Mouse (Mus musculus) Muller cell, postnatal 12 days (primary cell): ENCODE measurements around the gene Maz.

Experiments used
- DNase-seq: peaks from one replicate; pipeline ENCODE4 v3.0.0-alpha.2; 2015; ENCODE audit errors: inconsistent ontology term

The Maz gene

DNA sequence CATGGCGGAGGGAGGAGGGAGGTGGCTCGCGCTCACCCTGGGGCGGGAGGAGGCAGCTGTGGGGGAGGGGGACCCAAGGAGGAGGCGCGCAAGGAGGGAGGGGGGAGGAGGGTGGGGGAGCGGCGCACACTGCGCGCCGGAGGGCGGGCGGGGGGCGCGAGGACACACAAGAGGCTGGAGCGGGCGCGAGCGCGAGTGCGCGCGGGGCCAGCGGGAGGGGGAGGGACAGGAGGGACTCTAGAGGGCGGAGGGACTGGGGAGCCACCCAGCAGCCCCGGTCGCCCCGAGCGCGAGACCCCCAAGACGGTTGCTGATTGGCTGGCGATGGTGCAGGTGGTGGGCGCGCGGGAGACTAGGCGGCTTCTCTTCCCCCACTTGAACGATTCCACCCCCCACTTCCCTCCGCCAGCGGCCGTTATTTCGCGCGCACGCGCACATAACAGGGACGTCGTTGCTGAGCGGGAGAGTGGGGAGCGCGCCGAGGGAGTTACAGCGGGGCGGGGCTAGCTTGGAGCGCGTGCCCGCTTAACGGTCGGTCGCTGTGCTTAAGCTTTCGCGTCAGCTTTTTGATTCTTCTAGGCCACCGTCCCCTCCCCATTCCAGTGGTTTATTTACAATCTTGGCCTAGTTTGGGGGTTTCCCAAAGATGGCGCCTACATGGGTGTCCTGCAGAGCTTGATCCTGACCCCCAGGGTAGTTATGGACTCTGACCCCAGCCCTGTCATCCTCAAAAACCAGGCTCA lies at the start of gene Maz:
Maz (minus strand) TSS at position 54 of the 743 bp plus-strand sequence.
- peak; percentile 100 for DNase-seq

DNA sequence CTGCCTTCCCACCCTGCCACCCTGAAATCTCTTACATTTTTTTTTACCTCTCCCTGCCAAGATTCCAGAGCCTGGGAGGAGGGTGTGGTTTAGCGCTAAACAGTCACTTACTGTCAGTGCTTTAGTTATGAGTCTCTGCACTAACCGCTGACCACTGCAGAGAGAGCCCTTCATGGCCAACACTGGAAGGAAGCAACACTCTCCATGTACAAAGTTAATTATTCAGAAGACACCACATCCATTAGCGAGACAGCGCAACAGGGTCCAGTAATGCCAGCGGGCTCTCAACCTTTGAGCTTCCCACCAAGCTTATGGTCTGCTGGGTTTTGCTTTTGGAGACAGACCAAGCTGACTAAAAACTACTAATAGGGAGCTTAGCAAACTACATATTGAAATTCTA lies 49.4 kb upstream of the Maz start:
- DNase-seq, result no peak

DNA sequence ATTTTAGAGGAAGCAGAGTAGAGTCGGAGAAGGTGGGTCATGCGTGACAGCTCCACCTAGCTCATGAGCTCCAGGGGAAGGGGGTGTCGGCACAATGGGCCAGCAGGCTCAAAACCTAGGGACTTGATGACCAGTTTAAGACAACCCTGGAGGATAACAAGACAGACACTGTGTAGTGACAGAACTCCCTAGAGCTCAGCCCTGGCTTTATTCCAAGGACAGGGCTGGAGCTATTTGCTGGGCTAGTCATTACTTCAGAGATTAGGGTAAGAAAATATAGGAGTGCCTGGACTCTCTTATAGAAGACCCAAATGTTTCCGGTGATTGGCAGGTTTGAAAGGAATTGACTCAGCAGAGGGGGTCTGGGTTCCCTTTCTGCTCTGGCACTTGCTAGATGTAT lies 46.4 kb upstream of the Maz start:
- DNase-seq, result no peak

DNA sequence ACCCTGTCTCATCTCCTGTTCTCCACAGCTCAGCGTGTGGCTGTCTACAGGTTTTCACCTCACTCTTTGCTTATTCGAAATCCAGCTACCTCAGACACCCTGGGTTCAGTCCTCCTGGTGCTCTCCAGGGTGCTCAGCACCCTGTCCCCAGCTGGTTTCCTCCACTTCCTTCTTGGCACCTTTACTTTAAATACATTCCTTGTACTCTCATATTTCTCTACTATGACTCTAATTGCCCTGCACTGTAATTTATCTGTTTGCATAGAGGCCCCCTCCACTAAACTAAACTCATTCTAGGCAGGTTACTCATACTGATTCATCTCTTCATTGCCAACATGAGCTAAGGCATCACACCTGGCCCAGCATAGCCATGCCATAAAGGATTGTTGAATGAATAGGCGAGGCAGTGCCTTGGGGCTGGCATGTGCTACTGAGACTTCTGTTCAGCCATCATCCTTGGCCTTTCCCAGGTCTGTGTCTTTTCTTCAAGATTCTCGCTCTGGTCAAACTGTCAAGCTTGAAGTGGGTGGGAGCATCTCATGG lies 44.1 kb upstream of the Maz start:
- DNase-seq, result no peak

DNA sequence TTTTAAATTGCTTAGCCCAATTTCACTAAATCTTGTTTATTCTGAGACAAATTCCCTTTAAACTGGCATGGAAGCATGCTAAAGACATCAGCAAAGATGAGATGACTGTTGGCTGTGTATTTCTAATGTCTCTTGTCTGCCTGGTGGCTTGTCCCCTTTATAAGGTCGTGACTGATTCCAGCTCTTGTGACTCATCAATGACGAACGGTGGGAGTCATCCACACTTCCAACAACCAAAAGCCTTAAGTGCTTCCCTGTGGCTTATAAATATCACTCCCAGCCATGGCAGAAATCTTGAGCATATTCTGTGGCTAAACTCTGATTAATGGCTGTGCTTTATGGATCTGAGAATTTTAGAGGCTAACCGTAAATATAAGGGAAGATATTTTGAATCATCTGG lies 39.5 kb upstream of the Maz start:
- no peak for DNase-seq

DNA sequence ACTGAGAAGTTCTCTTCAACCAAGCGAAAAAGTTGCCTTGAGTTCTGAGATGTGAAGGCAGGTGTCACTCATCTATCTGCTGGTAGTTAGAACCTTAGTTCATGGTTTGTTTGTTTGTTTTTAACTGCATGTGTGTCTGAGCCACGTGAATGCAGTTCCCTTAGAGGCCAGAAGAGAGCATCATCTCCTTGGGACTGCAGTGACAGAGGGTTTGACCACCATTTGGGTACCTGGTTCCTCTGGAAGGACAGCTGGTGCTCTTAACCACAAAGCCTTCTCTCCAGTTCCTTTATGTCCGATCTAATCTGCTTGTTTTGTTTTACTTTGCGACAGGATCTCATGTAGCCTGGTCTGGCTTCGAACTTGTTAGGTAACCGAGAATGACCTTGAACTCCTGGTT lies 38.7 kb upstream of the Maz start:
- DNase-seq, result no peak

DNA sequence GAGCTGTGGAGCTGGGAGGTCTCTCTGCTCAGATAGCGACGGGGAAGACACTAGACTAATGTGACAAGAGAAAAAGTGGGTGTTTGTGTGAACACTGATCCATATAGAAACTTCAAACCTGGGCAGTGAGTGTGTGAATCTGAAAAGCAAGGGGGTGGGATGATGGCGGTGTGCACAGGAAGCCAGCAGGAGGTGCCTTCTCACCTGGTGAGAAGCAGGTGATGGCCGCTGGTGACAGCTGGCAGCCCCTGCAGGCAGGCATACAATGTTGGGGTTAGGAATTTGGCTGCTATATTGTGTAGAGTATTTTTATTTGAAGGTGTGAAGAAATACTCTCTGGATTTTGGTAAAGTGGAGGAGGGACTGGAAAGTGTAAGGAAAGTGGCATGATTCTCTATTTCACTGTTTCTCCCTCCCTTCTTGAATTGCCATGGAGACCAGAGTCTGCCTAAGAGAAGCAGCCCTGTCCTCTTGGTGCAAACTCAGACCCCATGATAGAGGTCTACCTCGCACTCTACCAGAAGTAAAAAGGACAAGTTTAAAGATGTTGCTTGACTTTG lies 28.3 kb upstream of the Maz start:
- no peak for DNase-seq

DNA sequence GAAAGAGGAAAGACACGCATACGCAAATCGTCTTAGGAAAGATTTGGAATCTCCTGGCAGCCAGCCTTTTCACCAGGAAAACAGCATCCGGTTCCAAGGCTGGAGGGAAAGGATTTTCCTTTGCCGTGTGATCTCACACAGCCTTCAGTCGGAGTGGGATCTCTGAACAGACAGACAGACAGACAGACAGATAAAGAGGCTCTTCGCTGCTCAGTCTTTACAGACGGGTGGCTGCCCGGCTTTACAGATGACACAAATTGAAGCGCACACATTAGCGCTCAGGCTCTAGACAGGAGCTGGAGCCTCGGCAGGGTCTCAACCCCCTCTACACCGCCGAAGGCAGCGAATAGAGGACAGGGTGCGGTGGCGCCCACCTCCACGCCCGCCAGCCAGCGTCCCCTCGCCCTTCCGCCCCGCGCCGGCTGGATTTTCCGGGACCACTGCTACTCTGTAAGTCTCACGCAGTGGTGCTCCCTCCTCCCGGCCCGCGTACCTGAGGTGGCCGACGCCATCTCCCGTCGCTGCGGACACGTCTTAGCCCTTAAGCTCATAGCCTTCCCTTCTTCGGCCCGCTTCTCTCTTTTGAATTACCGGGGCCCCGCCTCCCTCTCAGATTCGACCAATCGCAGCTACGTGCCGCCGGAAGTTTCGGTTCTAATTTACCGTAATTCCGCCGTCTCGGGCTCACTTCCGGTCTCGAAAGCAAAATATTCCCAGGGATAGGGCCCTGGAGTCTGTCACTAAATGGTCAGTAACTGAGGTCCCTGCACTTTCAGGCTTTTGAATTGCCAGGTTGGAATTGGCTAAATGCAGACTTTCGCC lies 15.2 kb upstream of the Maz start, which contains the start of gene Kif22:
Kif22 (minus strand) TSS at position 621 of the 822 bp plus-strand sequence.
- DNase-seq, result peak; percentile 89

- no peak for DNase-seq
Observed at GRCm38 (mm10) chr7:127031244-127031643, 4.4 kb upstream of the Maz start.

DNA sequence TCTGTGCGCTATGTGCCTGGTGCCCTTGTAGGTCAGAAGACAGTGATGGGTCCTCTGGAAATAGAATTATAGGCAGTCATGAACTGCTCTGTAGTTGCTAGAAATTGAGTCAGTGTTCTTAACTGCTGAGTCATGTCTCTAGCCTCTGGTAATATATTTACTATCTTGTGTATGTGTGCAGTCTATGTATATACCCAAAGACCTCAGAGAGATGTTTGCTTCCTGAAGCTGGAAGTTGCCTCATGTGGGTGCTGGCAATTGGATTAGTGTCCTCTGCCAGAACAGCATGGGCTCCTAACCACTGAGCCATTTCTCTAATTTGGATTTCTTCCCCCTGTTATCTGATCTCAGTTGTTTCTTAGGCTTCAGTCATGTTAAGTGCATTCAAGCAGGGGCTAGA lies 3.3 kb upstream of the Maz start:
- no peak for DNase-seq

- DNase-seq, result peak; percentile 38
Observed at GRCm38 (mm10) chr7:127027885-127028284, 1.0 kb upstream of the Maz start.

DNA sequence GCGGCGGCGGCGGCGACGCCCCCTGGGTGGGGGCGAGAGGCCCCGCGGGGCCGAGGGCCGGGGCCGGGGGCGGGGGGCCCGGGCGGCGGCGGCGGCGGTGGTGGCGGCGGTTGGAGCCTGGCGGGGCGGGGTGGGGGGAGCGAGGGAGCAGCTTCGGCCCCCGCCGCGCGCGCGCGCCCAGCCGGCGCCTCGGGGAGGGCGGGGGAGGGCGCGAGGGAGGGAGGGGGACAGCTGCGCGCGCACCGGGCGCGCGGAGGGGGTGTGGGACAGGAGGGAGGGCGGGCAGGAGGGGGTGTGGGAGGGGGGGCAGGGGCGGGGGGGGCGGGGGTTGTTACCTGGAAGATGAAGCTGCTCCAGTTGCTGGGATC lies 237 bp downstream of the Maz start:
- DNase-seq, result no peak

DNA sequence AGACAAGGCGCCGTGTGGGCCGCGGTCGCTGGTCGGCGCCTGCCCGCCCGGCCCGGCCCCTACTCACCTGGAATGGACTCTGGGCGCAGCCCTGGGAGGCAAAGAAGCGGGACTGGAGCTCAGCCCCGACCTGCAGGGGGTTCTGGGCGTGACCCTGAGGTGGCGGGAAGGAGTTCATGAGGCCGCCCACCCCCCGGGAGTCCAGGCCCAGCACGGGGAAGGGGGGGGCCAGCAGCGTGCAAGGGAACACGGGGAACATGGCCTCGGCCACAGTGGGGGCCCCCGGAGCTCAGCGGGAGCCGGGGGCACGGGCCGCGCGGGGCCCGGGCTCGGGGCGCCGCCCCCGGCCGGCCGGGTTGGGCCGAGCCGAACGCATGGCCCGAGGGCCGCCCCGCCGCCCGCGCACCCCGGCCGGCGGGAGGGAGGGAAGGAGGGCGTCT lies 656 bp downstream of the Maz start:
- no peak for DNase-seq

DNA sequence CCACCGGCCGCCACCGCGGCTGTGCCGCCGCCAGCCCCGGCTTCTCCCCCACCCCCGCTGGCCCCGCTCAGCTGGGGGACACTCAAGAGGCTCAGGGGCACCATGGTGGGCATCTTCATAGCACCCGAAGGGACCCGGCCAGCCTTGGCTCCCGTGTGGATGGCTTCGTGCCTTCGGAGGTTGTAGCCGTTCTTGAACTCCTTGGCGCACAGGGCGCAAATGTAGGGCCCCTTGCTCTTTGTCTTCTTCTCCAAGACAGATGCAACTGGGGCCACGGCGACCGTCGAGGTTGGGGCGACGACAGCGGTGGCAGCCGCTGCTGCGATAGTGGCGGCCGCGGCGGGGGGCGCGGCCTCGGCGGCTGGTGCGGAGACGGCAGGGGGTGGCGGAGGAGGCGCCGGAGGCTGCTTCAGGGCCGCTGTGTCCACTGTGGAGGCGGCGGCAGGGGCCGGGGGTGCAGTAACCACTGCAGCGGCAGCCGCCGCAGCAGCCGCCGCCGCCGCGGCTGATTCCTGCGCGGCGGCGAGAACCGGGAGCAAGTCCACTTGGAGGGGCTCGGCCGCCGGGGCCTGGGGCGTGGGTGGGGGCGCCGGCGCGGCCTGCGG lies 1.2 kb downstream of the Maz start:
- peak; percentile 65 for DNase-seq

DNA sequence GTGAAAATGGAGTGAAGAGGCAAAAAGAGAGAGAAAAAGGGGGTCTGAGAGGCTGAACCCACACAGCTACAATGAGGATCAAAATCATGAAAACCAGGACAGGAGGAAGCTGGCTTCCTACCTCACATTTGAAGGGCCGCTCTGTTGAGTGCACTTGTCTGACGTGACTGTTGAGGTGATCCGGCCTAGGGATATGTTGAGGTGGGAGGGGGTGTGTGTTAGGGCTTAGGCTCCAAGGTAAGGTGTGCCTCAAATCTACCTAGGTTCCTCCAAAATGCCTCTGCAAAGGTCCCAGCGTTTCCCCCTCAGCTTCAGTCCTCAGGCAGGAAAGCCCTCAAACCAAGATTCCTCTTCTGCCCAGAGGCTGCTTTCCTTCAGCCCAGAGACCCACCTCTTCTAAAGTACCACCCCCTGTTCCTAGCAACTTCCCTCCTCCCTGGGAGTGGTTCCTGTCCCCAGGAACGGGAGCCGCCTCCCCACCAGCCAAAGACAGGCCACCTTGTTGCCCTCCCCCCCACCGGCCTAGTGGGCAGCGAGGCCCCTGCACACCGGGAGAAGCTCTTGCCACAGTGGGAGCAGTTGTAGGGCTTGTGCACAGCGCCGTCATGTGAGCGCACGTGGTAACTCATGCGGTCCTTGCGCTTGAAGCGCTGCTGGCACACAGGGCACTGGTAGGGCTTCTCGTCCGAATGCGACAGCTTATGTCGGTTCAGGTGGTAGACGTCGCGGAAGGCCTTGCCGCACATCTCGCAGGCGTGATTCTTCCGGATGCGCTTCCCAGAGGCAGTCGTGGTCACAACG lies 1.9 kb downstream of the Maz start:
- DNase-seq, result peak; percentile 82

DNA sequence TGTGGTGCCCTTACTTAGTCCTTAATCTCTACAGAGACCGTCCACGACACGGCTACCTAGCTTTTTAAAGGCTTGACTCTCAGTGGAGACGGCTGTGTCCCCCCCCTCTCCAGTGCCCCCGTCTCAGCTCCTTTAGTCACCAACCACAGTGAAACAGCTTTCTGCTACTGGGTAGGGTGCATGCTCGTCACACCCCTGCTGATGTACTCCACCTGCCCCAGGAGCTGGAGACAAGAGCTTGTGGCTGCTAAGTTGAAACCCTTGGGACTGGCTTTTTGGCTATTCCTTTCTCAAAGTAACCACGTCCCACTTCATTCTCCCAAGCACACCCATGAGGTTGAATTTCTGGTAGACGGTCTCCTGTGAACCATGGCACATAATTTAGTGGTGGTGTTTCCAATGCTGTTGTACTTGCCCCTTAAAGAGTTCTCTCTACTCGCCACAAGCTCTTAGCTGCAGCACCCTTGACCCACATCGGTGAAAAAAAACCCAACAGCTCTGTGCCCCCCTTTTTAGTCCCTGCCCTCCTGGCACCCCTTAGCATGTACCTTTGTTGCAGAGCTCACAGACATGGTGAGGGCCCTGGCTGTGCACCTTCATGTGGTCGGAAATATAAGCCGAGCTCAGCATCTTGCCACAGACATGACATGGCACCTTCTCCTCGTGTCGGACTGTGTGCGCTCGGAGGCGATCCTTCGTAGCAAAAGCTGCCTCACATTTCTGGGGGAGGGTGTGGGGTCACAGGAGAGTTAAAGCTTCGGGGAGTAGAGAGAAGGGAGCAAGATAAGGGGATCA lies 2.7 kb downstream of the Maz start:
- no peak for DNase-seq

GRCm38 (mm10) chr7:127023272-127023691 lies 3.6 kb downstream of the Maz start:
- no peak for DNase-seq

DNA sequence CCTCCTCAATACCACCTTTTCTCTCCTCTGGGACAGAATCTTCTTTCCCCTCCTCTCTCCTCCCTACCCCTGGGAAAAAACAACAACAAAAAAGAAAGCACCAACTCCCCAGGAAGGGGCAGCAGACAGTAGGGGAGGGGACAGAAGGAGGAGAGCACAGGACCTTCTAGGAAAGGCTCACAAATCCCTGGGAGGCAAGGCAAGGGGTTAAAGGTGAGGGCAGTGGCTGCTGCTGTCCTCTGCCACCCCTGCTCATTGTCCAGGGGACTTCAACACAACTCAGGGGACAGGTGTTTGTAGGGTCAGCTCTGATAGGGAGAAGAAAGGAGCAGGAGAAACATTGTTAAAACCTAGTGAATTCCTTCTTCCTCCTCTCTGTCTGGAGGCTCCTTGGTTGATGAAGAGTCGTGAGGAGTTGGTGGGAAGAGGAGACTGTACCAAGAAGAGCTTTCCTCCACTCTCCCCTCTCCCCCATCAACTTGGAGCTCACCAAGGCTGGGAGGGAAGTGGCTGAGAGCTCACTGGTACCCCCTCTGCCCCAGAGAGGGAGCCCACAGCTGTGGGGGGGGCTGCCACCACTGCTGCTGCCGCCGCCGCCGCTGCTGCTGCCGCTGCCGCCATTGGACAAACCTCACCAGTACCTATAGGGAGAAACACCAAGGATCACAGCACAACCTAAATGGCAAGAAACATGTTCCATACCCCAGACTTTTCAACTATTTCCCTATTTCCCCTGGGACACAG lies 4.1 kb downstream of the Maz start:
- no peak for DNase-seq
